Mouse (Mus musculus): ENCODE data around the gene Itga5.

The Itga5 gene

DNA sequence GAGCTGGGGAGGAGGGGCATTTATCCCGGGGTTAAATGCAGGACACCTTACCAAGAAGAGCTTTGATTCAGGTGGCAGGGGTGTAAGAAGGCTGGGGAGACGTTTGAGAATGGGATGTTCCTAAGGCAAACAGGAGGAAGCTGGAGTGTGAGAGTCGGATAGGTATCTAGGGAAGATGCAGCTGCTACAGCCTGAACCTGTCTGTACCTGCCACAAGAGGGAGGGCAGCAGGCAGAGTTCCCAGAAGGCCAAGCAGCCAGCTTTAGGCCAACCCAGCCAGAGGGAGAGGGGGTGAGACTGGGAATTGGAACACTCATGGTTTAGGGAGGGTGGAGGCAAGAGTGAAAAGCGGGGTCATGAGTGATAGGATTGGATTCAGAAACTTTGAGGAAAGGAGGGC is 25.8 kb downstream of the Itga5 start:
- DNase-seq (ENCODE audit: low spot score in 2 of 2), result no peak

DNA sequence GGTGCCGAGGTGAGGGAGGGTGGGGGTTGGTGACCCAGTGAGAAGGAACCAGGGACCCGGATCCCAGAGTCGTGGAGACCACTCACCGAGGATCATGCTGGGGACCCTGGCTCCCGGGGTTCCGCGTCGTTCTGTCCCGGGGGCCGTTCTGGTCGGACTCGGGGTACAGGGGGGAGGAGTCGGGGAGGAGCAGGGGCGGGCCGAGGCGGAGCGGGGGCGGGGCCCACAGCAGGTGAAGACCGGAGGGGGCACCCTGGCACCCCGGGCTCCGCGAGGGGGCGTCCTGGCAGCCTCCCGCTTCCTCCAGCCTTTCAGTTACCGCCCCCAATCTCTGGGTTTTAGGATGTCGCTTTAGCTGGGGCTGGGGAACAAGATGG is 26.6 kb downstream of the Itga5 start, which contains the start of gene Zfp385a:
Gene Zfp385a, minus strand, starts transcription at position 133 of the 377 bp plus-strand sequence.
- peak; percentile 28 to 67 for DNase-seq (ENCODE audit: low spot score in 2 of 2)

GRCm38 (mm10) chr15:103339166-103339960 is 27.2 kb downstream of the Itga5 start:
- DNase-seq (ENCODE audit: low spot score in 2 of 2), result no peak

DNA sequence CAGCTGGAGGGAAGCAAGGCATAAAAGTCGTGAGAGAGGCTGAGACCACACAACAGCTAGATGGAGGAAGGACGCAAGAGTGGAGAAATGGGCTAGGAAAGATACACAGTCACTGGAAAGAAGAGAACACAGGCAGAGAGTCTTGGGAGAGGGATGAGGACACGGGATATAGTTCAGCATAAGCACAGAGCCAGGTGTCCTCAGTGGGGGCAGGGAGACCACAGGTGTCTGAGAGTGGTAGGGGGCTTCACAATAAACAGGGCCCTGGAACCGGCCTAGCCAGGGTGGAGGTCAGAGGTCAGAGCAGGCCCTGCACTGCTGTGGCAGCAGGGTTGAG is 27.8 kb downstream of the Itga5 start:
- DNase-seq (ENCODE audit: low spot score in 2 of 2), result no peak

DNA sequence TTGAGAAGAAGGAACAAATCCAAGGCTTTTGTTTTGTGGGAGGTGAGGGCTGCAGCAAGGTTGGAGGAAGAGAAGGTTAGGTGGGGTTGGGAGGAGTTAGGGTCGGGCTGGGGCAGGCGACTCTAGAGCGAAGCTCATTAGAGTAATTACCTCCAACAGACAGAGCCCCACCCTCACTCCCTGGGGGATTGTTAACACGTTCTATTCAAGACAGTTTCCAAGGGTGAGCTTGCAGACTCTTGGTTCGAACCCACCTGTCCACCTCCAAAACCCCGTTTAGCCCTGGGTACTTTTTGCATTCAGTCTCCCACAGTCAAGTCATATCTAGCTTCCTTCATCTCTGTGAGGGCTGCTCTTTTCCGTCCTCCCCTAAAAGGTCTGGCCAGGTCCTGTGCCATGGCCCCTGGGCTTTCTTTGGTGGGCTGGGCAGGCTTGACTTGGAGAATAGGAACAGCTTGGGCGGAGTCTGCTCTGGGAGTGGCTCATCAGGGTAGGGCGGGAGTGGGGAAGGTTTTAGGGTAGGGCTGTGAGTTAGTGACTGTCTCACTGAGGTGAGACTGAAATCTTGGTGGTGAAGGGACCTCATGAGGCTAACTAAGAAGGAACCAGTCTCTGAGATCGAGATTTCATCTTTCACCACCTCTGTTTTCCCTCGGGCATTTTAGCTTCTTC is 29.4 kb downstream of the Itga5 start:
- no peak for DNase-seq (ENCODE audit: low spot score in 2 of 2)

- no peak for DNase-seq (ENCODE audit: low spot score in 2 of 2)
Measured at GRCm38 (mm10) chr15:103335488-103336235, 30.9 kb downstream of the Itga5 start.

DNA sequence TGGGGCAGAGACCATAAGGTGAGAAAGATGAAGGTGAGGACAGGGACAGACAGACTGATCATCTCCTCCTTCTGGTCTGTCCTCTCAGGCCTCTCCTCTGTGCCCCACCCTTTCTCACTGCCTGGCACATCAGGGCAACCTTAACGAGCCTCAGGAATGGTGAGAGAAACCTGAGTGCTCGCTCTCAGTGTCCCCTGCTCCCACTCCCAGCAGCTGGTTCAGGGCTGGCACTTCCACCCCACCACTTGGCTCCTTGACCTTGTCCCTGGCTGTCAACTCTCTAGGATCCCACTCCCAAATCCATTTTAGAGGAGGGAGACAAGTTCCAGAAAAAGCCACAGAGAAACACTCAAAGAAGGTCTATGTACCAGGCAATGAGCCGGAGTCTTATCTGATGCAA is 31.5 kb downstream of the Itga5 start:
- DNase-seq (ENCODE audit: low spot score in 2 of 2), result no peak

DNA sequence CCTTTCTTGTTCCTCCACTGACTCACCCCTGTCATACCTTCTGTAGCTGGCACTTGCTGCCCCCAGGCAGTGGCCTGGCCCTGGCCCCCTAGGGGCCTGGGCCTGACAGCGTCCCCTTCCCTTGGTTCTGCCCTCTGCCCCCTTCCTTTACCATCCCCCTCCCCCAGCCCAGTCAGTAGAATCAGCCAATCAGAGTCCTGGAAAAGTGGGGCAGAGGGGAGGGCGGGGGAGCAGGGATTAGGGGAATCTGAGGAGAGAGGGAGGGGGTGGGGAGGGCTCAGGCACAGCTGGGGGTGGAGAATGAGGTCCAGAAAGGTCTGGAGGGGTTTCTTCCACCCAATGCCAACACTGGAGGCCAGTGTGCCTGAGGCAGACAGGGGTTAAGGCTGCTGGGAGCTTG is 32.4 kb downstream of the Itga5 start:
- DNase-seq (ENCODE audit: low spot score in 2 of 2), result no peak

- DNase-seq (ENCODE audit: low spot score in 2 of 2), result peak in 1 of 2 experiments; percentile 74
Measured at GRCm38 (mm10) chr15:103333738-103334137, 32.8 kb downstream of the Itga5 start.

DNA sequence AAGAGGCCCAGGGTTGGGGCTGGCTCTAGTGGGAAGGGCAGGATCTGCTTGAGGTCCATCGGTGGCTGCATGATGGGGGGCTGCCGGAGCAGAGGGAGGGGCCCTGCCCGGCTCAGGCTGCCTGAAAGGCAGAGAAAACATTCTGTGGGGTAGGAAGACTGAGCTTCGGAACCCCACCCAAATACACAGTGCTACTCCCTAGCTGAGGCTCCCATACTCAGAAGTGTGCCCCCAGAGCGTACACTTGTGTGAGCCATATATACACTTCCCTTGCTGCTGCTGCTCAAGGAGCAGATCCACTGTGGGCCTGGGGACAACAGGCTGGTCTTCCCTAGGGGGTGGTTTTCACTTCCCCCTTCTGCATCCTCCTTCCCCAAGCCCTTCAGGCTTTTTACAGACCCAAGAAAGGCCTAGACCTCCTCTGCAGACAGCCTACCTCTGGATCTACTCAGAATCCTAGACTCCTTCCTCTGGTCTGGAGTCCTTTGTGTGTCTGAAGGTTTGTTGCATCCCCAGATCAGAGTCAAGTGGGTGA is 33.4 kb downstream of the Itga5 start:
- DNase-seq (ENCODE audit: low spot score in 2 of 2), result peak in 1 of 2 experiments; percentile 31

DNA sequence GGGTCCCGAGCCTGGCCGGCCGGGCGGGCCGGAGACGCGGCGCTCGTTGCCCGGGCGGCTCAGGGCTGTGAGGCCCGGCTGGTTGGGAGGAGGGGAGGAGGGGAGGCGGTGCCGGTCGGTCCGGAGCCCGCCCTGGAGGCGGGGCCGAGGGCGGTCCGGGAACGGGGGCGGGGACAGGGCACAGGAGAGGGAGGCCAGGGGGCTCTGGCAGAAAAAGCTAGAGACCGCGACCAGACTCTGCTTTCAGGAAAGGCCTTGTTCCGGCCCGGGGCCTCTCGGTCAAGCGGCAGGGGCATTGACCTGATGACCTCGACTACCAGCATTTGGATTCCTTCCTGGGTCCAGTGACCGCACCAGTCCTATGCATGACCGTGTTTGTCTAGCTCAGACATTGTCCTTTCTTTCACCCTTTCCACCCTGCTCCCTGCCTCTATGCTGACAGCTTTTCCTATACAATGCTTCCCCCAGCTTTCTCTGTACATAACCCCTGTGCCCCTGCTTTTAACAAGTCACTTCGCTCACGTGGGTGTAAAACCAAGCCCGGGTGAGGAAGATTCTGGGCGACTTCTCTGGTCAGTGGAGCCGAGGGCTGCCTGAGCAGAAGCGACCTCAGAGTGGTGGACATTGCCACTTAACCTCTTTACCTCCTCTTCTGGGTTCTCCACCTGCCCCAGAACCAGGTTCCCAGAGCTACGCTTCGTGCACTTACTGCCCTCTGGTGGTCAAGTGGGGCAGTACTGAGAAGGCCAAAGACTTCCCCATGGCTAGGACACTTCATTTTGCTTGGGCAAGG is 42.9 kb downstream of the Itga5 start:
- peak; percentile 70 to 79 for DNase-seq (ENCODE audit: low spot score in 2 of 2)

GRCm38 (mm10) chr15:103323070-103323454 is 43.5 kb downstream of the Itga5 start:
- DNase-seq (ENCODE audit: low spot score in 2 of 2), result no peak

DNA sequence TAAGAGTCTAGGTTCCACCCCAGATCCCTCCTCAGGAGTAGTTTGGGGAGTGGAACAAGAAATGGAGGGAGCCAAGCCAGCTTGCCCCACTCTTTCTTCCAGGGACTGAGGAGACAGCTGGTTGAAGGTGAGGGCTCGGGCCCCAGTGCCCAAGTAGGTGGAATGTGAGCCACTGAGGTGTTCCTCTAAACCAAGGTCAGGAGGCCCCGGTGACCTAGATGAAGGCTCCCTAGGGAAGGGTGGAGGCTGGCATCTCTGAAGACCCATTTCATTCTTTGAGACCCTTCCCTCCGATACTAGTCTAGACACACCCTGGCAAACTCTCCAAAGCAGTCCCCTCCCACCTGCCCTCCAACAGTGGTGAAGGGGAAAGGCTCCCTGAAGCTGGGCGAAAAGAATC is 44.2 kb downstream of the Itga5 start:
- DNase-seq (ENCODE audit: low spot score in 2 of 2), result no peak

DNA sequence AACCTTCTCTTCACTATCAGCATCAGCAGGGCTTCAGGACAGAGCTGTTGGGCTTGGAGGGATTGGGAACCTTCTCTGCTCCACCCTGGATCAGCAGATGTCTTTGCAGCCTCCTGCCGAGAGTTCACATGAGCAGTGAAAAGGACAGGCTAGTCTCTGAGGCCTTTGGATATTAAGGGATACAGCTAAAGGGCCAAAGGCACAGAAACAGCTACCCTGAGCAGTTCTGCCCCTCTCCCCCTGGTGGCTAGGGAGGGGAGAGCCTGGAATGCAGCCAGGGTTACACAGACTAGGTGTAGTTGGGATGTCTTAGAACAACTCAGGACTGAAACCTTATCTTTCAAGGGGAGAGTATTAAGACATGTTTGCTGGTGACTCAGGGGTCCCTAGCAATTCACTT is 45.5 kb downstream of the Itga5 start:
- no peak for DNase-seq (ENCODE audit: low spot score in 2 of 2)

DNA sequence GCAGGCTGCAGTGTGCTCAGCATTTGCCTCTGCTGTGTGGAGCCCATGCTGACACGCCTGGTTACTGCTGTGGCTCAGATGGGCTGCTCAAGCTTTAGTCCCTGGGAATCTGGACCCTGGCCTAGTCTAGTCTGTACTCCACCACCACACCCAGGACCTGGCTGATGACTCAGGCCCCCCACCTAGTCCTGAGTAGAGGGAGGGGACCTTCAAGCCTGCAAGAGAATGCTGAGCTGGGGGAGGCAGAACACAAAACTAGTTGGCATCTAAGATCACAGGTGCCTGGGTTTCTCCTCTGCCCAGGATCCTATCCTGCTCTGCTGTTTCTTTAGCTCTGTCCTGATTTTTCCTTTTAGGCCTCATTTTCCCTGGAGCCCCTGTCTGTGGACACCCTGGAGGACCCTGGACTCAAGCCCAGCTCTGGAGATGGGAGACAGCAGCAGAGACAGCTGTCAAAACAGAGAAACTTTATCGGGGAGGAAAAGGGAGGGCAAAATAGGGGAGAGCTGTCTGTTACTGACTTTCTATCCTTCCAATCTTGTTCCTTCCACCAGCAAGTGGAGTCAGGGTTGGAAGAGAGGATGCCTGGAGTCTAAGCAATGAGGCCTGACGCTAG is 48.3 kb downstream of the Itga5 start:
- no peak for DNase-seq (ENCODE audit: low spot score in 2 of 2)

- no peak for DNase-seq (ENCODE audit: low spot score in 2 of 2)
Measured at GRCm38 (mm10) chr15:103317731-103318130, 48.8 kb downstream of the Itga5 start.

DNA sequence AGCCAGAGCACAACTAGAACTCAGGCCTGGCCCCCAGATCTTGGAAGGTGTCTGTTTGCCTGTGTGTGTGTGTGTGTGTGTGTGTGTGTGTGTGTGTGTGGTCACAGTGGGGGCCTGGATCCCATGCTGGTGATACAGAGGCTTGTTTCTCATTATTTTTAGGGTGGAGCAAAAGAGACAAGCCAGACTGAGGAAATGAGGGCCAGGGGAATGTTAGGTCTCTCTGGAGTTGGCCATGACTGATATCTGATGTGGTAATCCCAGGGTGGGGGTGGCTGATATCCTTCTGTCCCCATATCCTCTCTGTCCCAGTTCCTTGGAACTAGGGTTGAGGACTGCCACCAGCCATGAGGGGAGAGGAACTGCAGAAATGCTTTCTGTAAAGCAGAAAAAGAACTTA is 49.4 kb downstream of the Itga5 start:
- DNase-seq (ENCODE audit: low spot score in 2 of 2), result no peak

- no peak for DNase-seq (ENCODE audit: low spot score in 2 of 2)
Measured at GRCm38 (mm10) chr15:103315979-103316776, 50.4 kb downstream of the Itga5 start.

DNA sequence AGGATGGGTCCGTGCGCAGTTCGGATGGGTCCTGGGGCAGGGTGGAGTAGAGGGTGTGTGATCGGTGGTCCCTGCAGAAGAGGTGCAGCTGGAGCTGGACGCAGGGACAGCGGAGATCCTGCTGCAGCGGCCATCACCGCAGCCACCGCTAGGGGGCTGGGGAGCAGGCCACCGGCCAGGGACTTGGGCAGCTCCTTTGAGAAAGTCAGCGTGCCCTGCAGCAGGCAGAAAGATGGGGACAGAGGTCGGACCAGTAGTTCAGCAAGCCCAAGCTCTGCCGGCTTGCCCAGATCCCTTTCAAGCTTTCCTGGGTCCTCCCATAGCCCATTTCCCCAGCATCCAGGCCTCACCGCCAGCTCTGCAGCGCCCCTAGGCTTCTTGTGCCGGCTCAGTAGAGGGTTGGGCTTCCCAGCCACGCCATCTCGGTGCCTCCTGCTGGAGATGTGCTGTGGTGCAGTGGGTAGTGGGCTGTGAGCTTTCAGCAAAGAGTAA is 51.5 kb downstream of the Itga5 start:
- peak in 1 of 2 experiments; percentile 35 for DNase-seq (ENCODE audit: low spot score in 2 of 2)

- DNase-seq (ENCODE audit: low spot score in 2 of 2), result no peak
Measured at GRCm38 (mm10) chr15:103314181-103314580, 52.4 kb downstream of the Itga5 start.
